Mouse (Mus musculus): ENCODE results near the gene Olfr1390. TPM values are rescaled to one million over a fixed set of nuclear protein-coding genes. Genes with fewer than 3 reads are reported as not detected.

Olfr1390 gene
- not detected in 2 replicates for polyA plus RNA-seq (2012)

DNA sequence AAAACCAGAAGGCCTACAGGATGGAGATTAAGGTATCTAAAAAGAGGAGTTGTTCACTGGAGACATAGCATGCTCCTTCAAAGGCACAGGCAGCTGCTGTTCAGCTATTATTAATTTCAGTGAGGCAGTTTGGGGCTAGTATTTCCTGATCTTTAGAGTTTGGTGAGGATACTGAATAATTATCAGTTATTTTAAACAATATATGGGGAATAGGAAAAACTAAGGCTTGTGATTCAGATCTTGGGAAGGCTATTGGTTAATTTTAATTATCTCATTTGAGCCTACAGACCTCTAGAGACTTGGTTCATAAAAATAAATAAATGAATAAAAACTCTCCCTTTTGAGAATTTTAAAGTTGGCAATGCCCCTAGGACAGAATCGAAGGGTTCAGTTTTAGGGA is at the start of gene Olfr1390:
Gene Olfr1390 (plus strand): TSS at position 301 of the 400 bp plus-strand sequence.
- TF ChIP-seq GATA1 (IDR thresholded peaks at IDR 0.05; ENCODE audit: low read length), result no peak

DNA sequence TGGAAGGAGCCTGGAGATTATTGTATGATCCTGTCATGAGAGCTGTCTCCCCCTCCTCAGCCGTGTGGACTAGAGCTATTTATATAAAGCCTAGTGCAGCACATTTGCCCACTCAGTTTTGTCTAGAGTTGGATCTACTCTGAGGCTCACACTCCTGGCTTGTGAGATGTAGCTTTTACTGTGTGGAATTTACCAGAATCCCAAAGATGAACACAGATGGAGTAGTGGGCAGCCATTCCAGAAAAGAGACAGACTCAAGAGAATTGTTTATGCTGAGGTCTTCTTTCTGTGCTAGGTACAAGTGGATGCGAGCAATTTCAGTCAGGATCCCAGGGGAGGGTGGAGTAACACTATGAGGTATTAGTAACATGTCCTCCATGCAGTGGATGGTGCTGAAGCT is 47.7 kb upstream of the Olfr1390 start:
- TF ChIP-seq GATA1 (IDR thresholded peaks at IDR 0.05; ENCODE audit: low read length), result no peak

DNA sequence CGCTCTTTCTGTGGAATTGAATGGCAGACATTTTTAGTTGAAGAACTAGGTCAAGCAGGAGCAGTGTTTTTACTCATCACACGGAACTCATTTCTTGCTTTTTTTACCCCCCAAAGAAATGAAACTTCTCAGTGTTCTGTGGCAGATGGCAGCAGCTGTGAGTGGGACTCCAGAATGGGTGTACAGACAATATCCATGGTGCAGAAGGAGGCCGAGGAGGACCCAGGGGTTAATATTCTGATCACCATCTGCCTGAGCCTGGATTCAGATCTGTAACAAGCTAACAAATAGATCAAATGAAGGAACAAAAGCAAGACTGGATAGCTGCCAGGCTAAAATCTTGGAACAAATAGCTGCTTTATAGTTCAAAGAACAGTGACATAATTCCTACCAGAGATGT is 42.2 kb upstream of the Olfr1390 start:
- TF ChIP-seq GATA1 (IDR thresholded peaks at IDR 0.05; ENCODE audit: low read length), result no peak

DNA sequence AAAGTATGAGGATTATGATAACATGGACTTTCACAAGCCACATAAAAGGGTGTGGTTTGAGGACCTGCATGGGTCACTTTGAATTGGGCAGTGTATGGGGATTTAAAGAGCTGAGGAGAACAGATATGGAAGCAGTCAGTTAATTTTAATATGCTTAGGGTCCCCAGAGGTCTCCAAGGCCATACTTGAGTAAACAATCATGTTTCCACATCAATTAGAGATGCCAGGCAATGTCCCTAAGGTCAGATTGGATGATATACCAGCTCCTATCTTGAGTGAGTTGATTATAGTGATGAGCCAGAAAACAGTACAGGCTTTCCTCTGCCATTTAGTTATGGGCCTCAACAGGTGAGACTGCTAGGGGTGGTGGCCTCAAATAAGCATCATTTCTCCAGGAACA is 30.5 kb upstream of the Olfr1390 start, which contains the start of gene Olfr10:
Gene Olfr10 (plus strand): TSS at position 301 of the 400 bp plus-strand sequence.
- no peak for TF ChIP-seq GATA1 (IDR thresholded peaks at IDR 0.05; ENCODE audit: low read length)

DNA sequence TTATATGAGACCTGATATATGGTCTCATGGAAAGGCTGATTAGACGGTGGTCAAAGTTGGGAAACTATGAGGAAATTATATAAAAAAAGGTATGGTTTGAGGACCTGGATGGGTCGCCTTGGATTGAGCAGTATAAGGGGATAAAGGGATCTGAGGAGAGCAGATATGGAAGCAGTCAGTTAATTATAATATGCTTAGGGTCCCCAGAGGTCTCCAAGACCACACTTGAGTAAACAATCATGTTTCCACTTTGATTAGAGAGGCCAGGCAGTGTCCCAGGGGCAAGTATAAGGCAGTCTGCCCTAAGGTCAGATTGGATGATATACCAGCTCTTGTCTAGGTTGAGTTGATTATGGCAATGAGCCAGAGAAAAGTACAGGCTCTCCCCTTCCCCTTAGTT is 12.5 kb upstream of the Olfr1390 start, which contains the start of gene Olfr1391:
Gene Olfr1391 (plus strand): TSS at position 301 of the 400 bp plus-strand sequence.
- no peak for TF ChIP-seq GATA1 (IDR thresholded peaks at IDR 0.05; ENCODE audit: low read length)

DNA sequence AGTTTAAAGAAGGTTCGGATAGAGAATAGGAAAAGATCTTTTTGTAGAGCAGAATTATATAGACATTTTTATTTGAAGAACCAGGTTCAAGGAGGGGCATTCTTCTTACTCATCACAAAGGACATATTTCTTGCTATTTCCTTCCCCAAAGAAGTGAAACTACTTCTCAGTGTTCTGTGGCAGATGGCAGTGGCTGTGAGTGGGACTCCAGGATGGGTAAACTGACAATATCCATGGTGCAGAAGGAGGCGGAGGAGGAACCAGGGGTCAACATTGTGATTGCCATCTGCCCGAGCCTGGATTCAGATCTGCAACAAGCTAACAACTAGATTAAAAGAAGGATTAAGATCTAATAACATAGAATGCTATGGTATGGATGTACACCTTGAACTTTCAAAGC is 8.3 kb upstream of the Olfr1390 start:
- TF ChIP-seq GATA1 (IDR thresholded peaks at IDR 0.05; ENCODE audit: low read length), result no peak

DNA sequence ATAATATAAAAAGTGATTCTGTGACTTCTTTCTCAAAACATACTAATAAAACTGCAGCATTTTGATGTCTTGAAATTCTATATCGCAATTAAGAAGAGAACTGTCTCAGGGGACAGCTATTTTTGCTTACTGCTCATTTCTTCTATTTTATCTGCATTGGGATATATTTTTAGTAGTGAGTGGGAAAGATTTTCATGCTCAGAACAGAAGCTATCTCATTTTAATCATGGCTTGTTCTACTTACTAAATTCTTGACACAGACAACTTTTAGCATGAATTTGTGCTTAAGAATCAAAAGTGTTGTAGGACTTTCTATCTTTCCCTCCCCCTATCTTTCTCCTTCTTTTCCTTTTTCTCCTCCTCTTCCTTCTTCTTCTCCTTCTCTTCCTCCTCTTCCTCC is 5.3 kb upstream of the Olfr1390 start:
- no peak for TF ChIP-seq GATA1 (IDR thresholded peaks at IDR 0.05; ENCODE audit: low read length)

DNA sequence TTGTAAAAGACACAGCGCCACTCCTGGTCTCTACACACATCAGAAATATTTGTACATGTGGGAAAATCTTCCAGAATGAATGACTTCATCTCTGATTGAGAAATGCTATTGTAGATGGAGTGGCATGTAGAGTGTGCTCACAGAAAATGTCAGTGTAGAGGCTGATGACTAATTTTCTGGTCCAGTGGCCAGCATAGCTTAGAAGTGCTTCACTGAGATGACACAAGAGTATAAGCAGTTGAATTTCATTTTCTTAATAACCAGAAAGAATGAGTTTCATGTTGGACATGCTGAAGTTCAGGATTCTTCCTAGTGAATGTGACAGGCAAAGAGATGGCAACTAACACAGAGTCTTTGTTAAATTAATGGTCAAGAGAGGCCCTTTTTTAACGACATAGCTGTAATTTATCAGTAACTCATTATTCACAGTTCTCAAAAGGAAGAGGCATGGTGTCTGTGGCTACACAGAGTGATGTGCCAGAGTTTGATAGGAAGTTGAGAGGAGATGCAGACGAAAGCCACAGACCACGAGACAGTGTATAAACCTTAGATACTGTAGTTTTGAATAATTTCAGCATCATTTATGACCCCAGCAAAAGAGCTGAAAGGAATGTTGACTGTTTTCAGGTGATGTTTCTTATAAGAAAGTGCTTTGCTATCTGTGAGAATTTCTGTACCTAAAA is 2.3 kb downstream of the Olfr1390 start:
- TF ChIP-seq GATA1 (IDR thresholded peaks at IDR 0.05; ENCODE audit: low read length), result no peak

DNA sequence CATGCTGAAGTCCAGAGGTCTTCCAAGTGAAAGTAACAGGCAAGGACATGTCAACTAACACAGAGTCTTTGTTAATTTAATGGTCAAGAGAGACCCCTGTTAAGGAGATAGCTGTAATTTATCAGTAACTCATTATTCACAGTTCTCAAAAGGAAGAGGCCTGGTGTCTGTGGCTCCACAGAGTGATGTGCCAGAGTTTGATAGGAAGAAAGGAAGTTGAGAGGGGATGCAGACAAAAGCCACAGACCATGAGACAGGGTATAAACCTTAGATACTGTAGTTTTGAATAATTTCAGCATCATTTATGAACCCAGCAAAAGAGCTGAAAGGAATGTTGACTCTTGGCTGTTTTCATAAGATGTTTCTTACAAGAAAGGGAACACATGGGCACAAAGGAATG is 48.1 kb downstream of the Olfr1390 start:
- TF ChIP-seq GATA1 (IDR thresholded peaks at IDR 0.05; ENCODE audit: low read length), result no peak

Other genes with a start within 250 kb of the Olfr1390 start
- not detected in 2 replicates for gene Olfr1396, start 220.3 kb upstream of the Olfr1390 start, polyA plus RNA-seq (2012)
- not detected in 2 replicates for gene Olfr1395, start 192.9 kb upstream of the Olfr1390 start, polyA plus RNA-seq (2012)
- not detected in 2 replicates for gene Olfr1394, start 180.8 kb upstream of the Olfr1390 start, polyA plus RNA-seq (2012)
- gene Btnl9, start 148.0 kb upstream of the Olfr1390 start, polyA plus RNA-seq (2012), result not detected in 2 replicates
- gene Zfp62, start 131.9 kb upstream of the Olfr1390 start, polyA plus RNA-seq (2012), result 6.1 and 8.3 TPM in 2 replicates
- gene Mgat1, start 91.0 kb upstream of the Olfr1390 start, polyA plus RNA-seq (2012), result 44.7 and 51.8 TPM in 2 replicates
- not detected in 2 replicates for gene Olfr1393, start 56.9 kb upstream of the Olfr1390 start, polyA plus RNA-seq (2012)
- gene Olfr1392, start 49.9 kb upstream of the Olfr1390 start, polyA plus RNA-seq (2012), result not detected in 2 replicates
- gene Olfr10, start 30.4 kb upstream of the Olfr1390 start, polyA plus RNA-seq (2012), result not detected in 2 replicates
- gene Olfr1391, start 12.4 kb upstream of the Olfr1390 start, polyA plus RNA-seq (2012), result not detected in 2 replicates
- not detected in 2 replicates for gene Olfr1389, start 87.9 kb downstream of the Olfr1390 start, polyA plus RNA-seq (2012)
- gene Olfr1388, start 101.4 kb downstream of the Olfr1390 start, polyA plus RNA-seq (2012), result 0.03 TPM in 1 of 2 replicates, not detected in the other
- gene Olfr1387, start 120.2 kb downstream of the Olfr1390 start, polyA plus RNA-seq (2012), result not detected in 2 replicates
- gene Olfr1386, start 129.9 kb downstream of the Olfr1390 start, polyA plus RNA-seq (2012), result not detected in 2 replicates
- gene Olfr1385, start 153.9 kb downstream of the Olfr1390 start, polyA plus RNA-seq (2012), result not detected in 2 replicates
- not detected in 2 replicates for gene Olfr1384, start 171.5 kb downstream of the Olfr1390 start, polyA plus RNA-seq (2012)
- gene Olfr1383, start 184.5 kb downstream of the Olfr1390 start, polyA plus RNA-seq (2012), result not detected in 2 replicates
- not detected in 2 replicates for gene Olfr1382, start 193.1 kb downstream of the Olfr1390 start, polyA plus RNA-seq (2012)
- gene Olfr1381, start 208.3 kb downstream of the Olfr1390 start, polyA plus RNA-seq (2012), result not detected in 2 replicates
- not detected in 2 replicates for gene Olfr1380, start 221.7 kb downstream of the Olfr1390 start, polyA plus RNA-seq (2012)